Mouse (Mus musculus): ENCODE data around the gene Bmper.

- TF ChIP-seq EP300 (IDR thresholded peaks at IDR 0.05): no peak
- no peak for TF ChIP-seq CTCF (IDR thresholded peaks at IDR 0.05)
Measured at GRCm38 (mm10) chr9:23397876-23398275, 175.0 kb downstream of the Bmper start.

All from lung, postnatal 0 days (tissue).